Mouse (Mus musculus) lung, adult 2 months (tissue): ENCODE data around the gene Rab3a.

ENCODE experiments used
- CTCF ChIP-seq: fragments of 200-500 bp; IDR thresholded peaks from 2 replicates; pipeline ENCODE4 v1.5.1; 2011; ENCODE audit warnings: mild to moderate bottlenecking, low read length, control low read depth; ENCODE audit not compliant: insufficient read depth
- POLR2A ChIP-seq: fragments of 200-500 bp; IDR thresholded peaks from 2 replicates; pipeline ENCODE4 v1.6.1; 2011; ENCODE audit warnings: low read depth, mild to moderate bottlenecking, control low read depth, low read length, borderline replicate concordance; ENCODE audit errors: extremely low read depth

DNA sequence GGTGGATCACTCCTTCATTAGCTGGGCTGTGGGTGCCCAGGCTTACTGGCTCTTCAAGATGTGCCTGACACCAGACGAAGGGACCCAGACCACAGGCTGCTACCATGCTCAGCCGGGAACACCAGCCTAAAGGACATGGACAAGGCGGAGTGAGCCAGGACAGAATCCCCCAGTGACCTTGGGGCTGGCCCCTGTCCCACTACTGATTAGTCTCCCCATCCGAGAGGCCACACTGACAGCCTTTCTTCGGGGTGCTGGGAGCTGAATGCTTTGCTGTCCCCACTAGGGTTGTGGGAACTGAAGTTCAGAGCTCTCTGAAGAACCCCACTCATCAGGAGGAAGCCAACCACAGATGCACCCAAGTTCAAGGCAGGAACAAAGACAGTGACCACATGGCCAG is 20.7 kb downstream of the Rab3a start:
- TF ChIP-seq CTCF (no peak), POLR2A (no peak)
